27 mouse cellular contexts compared by ENCODE assay signal in genomic region chr5:76052782-76053181, GRCm38 (mm10).
"Had no signal": no experiment of that assay in that cellular context is flagged by ENCODE, and none has a peak within 500 bp of the region (broad histone marks: within the 10 kb centered on the region; RNA-seq: fewer than 3 reads in every experiment).

No protein-coding gene starts in this region.

- H3K27ac ChIP-seq: embryonic facial prominence, embryonic 10.5 days; embryonic facial prominence, embryonic 12.5 days; embryonic facial prominence, embryonic 13.5 days; embryonic facial prominence, embryonic 15.5 days; forebrain, embryonic 10.5 days; forebrain, embryonic 12.5 days; forebrain, embryonic 13.5 days; forebrain, embryonic 15.5 days; gastrocnemius, adult 2 months; heart, adult 2 months had no signal

- H3K4me3 ChIP-seq: embryonic facial prominence, embryonic 10.5 days; embryonic facial prominence, embryonic 12.5 days; embryonic facial prominence, embryonic 13.5 days; embryonic facial prominence, embryonic 15.5 days; erythroblast, embryonic 14.5 days; forebrain, embryonic 10.5 days; forebrain, embryonic 12.5 days; forebrain, embryonic 13.5 days; forebrain, embryonic 15.5 days; gastrocnemius, adult 2 months; heart, adult 2 months had no signal

- DNase-seq: cerebellum, adult 2 months; cerebellum, adult 8-10 months; cerebellum, adult 9-10 months; cerebellum, adult 9-11 months; cerebellum, postnatal 10 days; cerebellum, postnatal 14 days; cerebellum, postnatal 25 days; cerebellum, postnatal 36 days; embryo, embryonic 11 days; forebrain, postnatal 0 days; gastrocnemius, adult 2 months; gastrocnemius, postnatal 10 days; gastrocnemius, postnatal 14 days; gastrocnemius, postnatal 25 days; gastrocnemius, postnatal 36 days; heart, adult 2 months had no signal

- H3K9me3 ChIP-seq: embryonic facial prominence, embryonic 10.5 days; embryonic facial prominence, embryonic 12.5 days; embryonic facial prominence, embryonic 13.5 days; embryonic facial prominence, embryonic 15.5 days; forebrain, embryonic 10.5 days; forebrain, embryonic 12.5 days; forebrain, embryonic 13.5 days; forebrain, embryonic 15.5 days had no signal

- H3K9ac ChIP-seq: embryonic facial prominence, embryonic 12.5 days; embryonic facial prominence, embryonic 13.5 days; embryonic facial prominence, embryonic 15.5 days; forebrain, embryonic 12.5 days; forebrain, embryonic 13.5 days; forebrain, embryonic 15.5 days; forebrain, postnatal 0 days had no signal

- ATAC-seq: forebrain, embryonic 13.5 days; forebrain, embryonic 14.5 days; forebrain, embryonic 15.5 days; forebrain, embryonic 16.5 days; forebrain, postnatal 0 days had no signal

- H3K4me1 ChIP-seq: embryonic facial prominence, embryonic 10.5 days; embryonic facial prominence, embryonic 12.5 days; embryonic facial prominence, embryonic 13.5 days; embryonic facial prominence, embryonic 15.5 days; forebrain, embryonic 10.5 days; forebrain, embryonic 12.5 days; forebrain, embryonic 13.5 days; forebrain, embryonic 15.5 days had no signal

- H3K4me2 ChIP-seq: embryonic facial prominence, embryonic 12.5 days; embryonic facial prominence, embryonic 13.5 days; embryonic facial prominence, embryonic 15.5 days; forebrain, embryonic 12.5 days; forebrain, embryonic 13.5 days; forebrain, embryonic 15.5 days had no signal

- H3K36me3 ChIP-seq: embryonic facial prominence, embryonic 10.5 days; embryonic facial prominence, embryonic 12.5 days; embryonic facial prominence, embryonic 13.5 days; embryonic facial prominence, embryonic 15.5 days; forebrain, embryonic 10.5 days; forebrain, embryonic 12.5 days; forebrain, embryonic 15.5 days had no signal

- H3K27me3 ChIP-seq: embryonic facial prominence, embryonic 12.5 days; embryonic facial prominence, embryonic 13.5 days; embryonic facial prominence, embryonic 15.5 days; forebrain, embryonic 12.5 days; forebrain, embryonic 13.5 days; forebrain, embryonic 15.5 days had no signal
